Comparison of ENCODE assay signal across 10 mouse cellular contexts in genomic region chr17:26571377-26571776, GRCm38 (mm10). TPM values are rescaled to one million over a fixed set of nuclear protein-coding genes. Genes with fewer than 3 reads are reported as not detected.
DNase-seq lines count a peak whose midpoint lies in the region; ATAC-seq and TF ChIP-seq lines count a peak whose summit lies in the region.
"Had no signal": no experiment of that assay in that cellular context is flagged by ENCODE, and none has a peak within 500 bp of the region (broad histone marks: within the 10 kb centered on the region; RNA-seq: fewer than 3 reads in every experiment).

No protein-coding gene starts in this region.

- H3K27me3 ChIP-seq in kidney, postnatal 0 days (ENCODE audit: insufficient read depth, low read length), result no peaks in the 10 kb centered on the region

- ATAC-seq in kidney, postnatal 0 days (replicated peaks; ENCODE audit: low FRiP score, low read depth), result 0 out of 2 replicates have a peak, but pooled peaks have one; percentile 27
- ATAC-seq in frontal cortex, adult (ENCODE audit: low TSS enrichment), result no peak

- H3K9me3 ChIP-seq in kidney, postnatal 0 days (replicated peaks; ENCODE audit: low read length), result no peaks in the 10 kb centered on the region

- WGBS in kidney, postnatal 0 days, result 67% methylated on average over 3 of the region's 3 CpGs

- no peak overlapping the region for H3K4me2 ChIP-seq in kidney, postnatal 0 days (ENCODE audit: low read length)

- TF ChIP-seq CTCF in kidney, postnatal 0 days (IDR thresholded peaks at IDR 0.05; ENCODE audit: low read depth), result no peak

- peak; percentile 73 for DNase-seq in kidney, adult 11 months
- no peak for DNase-seq in kidney, postnatal 4 days
- peak; percentile 60 to 72 for DNase-seq in adrenal gland, adult 18-20 months (ENCODE audit: low spot score in 2 of 2)
- no peak for DNase-seq in kidney, postnatal 0 days (ENCODE audit: low spot score)
- peak; percentile 43 to 56 for DNase-seq in lung, postnatal 4 days
- DNase-seq in urinary bladder, adult 2 months (ENCODE audit: low spot score), result no peak
- DNase-seq in right cerebral cortex, adult 2 months (ENCODE audit: low spot score in 2 of 2), result no peak
- DNase-seq: midbrain, embryonic 14.5 days had no signal

- 0 out of 2 replicates have a peak, but pooled peaks cover 9% of the 10 kb centered on the region for H3K36me3 ChIP-seq in kidney, postnatal 0 days (ENCODE audit: insufficient read depth, low read length)

- peaks cover 5% of the 10 kb centered on the region for H3K4me1 ChIP-seq in kidney, postnatal 0 days (replicated peaks; ENCODE audit: insufficient read depth, low read length)

- no peak overlapping the region for H3K4me3 ChIP-seq in kidney, postnatal 0 days (replicated peaks; ENCODE audit: low read depth, low read length)
- H3K4me3 ChIP-seq: forebrain, embryonic 10.5 days had no signal

- peak overlapping the region; percentile 33; the same call in 1 of the 2 replicates for H3K27ac ChIP-seq in kidney, postnatal 0 days
- H3K27ac ChIP-seq: forebrain, embryonic 10.5 days had no signal

- H3K9ac ChIP-seq in kidney, postnatal 0 days (ENCODE audit: low read depth, low read length), result no peak overlapping the region

RNA-seq across cellular contexts. Expression of gene Dusp1, which starts 9.4 kb away (rescaled TPM):
- total RNA-seq in adrenal gland, adult 18-20 months (2021), result 10 to 100 TPM; 48.7 to 56.1 TPM
- 28.3 and 31.5 TPM in 2 replicates for polyA plus RNA-seq in kidney, postnatal 0 days (2015; fragmentation: Nextera tagmentation; extraction: Ambion mirVana)
- 67.4 and 75.0 TPM in 2 replicates for polyA plus RNA-seq in urinary bladder, adult 2 months (2012; rRNA removed)

RNA-seq across cellular contexts. Expression of gene Ergic1, which starts 10.1 kb away (rescaled TPM):
- 100 to 1,000 TPM; 159 to 166 TPM for total RNA-seq in adrenal gland, adult 18-20 months (2021)
- polyA plus RNA-seq in kidney, postnatal 0 days (2015; fragmentation: Nextera tagmentation; extraction: Ambion mirVana), result 103 and 107 TPM in 2 replicates
- polyA plus RNA-seq in urinary bladder, adult 2 months (2012; rRNA removed), result 152 and 155 TPM in 2 replicates

Comparison
In these comparisons a context has a peak if more than half of its experiments do, and no peak if none do; other contexts are left out.
1. DNase-seq: peak in kidney, adult 11 months (single experiment), adrenal gland, adult 18-20 months (2 of 2) and lung, postnatal 4 days (2 of 2); none in kidney, postnatal 4 days (0 of 2), kidney, postnatal 0 days (single experiment), urinary bladder, adult 2 months (single experiment) and right cerebral cortex, adult 2 months (0 of 2).